Mouse (Mus musculus): ENCODE measurements around the gene Pif1. TPM values are rescaled to one million over a fixed set of nuclear protein-coding genes. Genes with fewer than 3 reads are reported as not detected.
A peak's percentile ranks its signal among the peaks of the same experiment; 100 is the strongest.

Gene Pif1
- total and polyA plus RNA-seq, 2 experiments from 2014 or later: 2.6 to 7.1 TPM

DNA sequence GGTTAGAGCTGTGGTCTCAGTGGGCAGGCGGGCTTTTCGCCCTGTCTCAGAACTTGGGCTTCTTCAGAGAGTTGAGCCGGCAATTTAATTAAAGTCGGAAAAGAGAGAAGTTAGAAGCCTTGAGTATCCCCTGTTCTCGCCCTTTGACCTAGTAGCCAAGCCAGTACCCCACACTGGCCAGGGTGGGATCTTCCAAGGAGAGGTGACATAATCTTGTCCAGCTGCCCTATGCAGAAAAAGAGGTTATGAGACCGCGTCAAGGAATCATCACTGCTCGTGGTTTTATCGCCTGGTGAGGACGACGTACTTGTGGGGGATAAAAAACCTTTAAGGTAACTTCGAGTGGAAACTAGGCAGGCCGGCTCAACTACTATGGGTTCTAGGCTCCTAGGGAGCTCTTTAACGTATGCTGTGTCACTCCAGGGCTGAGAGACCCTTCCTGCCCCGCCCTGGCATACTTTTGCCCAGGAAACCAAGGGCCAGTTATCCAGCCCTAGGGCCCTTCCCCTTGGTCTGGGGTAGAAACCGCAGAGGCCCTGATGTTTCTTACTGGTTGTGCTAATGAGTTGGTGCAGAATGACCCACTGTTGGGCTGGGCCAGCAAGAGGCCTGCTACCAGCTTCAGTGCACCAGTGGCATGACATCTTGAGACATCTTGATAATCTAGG is 44.5 kb downstream of the Pif1 start:
- no peak for DNase-seq (ENCODE audit: low spot score)
- Histone ChIP-seq H3K27ac (ENCODE audit: low read depth) (peak overlapping the region; percentile 90), H3K9me3 (replicated peaks; ENCODE audit: control insufficient read depth, low read length) (no peaks in the 10 kb centered on the region), H3K4me3 (ENCODE audit: low read depth, low read length) (peak overlapping the region; percentile 71), H3K9ac (replicated peaks; ENCODE audit: low read depth, low read length) (peak overlapping the region; percentile 84), H3K4me2 (ENCODE audit: low read depth, low read length) (peak overlapping the region; percentile 76), H3K36me3 (replicated peaks; ENCODE audit: control insufficient read depth, insufficient read depth, low read length) (no peaks in the 10 kb centered on the region), H3K27me3 (ENCODE audit: control insufficient read depth, insufficient read depth, low read length) (no peaks in the 10 kb centered on the region), H3K4me1 (ENCODE audit: control insufficient read depth, insufficient read depth) (0 out of 2 replicates have a peak, but pooled peaks cover 4% of the 10 kb centered on the region)
- no peak for ATAC-seq (ENCODE audit: insufficient read depth, low read depth)
- TF ChIP-seq EP300 (IDR thresholded peaks at IDR 0.05; ENCODE audit: low read depth) (no peak), CTCF (IDR thresholded peaks at IDR 0.05; ENCODE audit: low read depth) (no peak)
- 10% methylated on average over 16 of the region's 16 CpGs for WGBS

DNA sequence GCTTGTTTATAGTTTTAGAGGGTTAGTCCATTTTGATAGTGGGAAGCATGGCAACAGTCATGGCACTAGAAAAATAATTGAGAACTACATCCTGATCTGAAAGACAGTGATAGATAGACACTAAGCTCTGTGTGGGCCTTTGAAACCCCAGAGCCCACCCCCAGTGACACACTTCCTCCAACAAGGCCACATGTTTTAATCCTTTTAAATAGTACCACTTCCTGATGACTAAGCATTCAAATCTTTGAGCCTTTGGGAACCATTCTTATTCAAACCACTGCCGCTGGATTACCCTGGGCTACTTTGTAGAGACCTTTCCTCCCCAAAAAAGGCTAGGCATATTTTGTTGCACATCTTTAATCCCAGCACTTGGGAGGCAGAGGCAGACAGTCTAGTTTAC is 48.8 kb downstream of the Pif1 start:
- Histone ChIP-seq H3K4me2 (ENCODE audit: low read depth, low read length) (no peak overlapping the region), H3K4me1 (ENCODE audit: control insufficient read depth, insufficient read depth) (peaks cover 26% of the 10 kb centered on the region), H3K36me3 (replicated peaks; ENCODE audit: control insufficient read depth, insufficient read depth, low read length) (no peaks in the 10 kb centered on the region), H3K4me3 (ENCODE audit: low read depth, low read length) (no peak overlapping the region), H3K27ac (ENCODE audit: low read depth) (no peak overlapping the region), H3K27me3 (ENCODE audit: control insufficient read depth, insufficient read depth, low read length) (no peaks in the 10 kb centered on the region), H3K9ac (replicated peaks; ENCODE audit: low read depth, low read length) (no peak overlapping the region), H3K9me3 (replicated peaks; ENCODE audit: control insufficient read depth, low read length) (no peaks in the 10 kb centered on the region)
- TF ChIP-seq EP300 (IDR thresholded peaks at IDR 0.05; ENCODE audit: low read depth) (no peak), CTCF (IDR thresholded peaks at IDR 0.05; ENCODE audit: low read depth) (no peak)
- no peak for ATAC-seq (ENCODE audit: insufficient read depth, low read depth)
- 78% methylated on average over 1 of the region's 1 CpGs for WGBS
- no peak for DNase-seq (ENCODE audit: low spot score)

DNA sequence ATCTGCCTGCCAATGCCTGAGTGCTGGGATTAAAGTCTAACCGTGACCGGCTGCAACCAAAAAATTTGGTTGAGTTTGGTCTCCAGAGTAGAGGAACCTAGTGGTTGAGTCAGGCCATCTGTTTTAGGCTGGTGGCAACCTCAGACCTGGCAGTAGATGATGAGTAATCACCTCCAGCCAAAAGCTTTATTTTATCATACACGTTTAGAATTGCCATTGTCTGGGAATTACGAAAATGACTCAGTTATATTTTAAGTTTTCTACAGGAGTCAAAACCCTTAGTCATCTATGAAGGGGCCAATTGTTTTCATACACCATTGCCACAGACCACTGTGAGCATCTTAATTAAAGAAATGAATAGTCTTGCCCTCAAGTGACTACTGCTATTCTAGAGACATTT is 50.0 kb downstream of the Pif1 start:
- no peak for TF ChIP-seq EP300 (IDR thresholded peaks at IDR 0.05; ENCODE audit: low read depth)
- no peak for TF ChIP-seq CTCF (IDR thresholded peaks at IDR 0.05; ENCODE audit: low read depth)
- H3K4me2 ChIP-seq (ENCODE audit: low read depth, low read length): no peak overlapping the region
- peaks cover 37% of the 10 kb centered on the region for H3K4me1 ChIP-seq (ENCODE audit: control insufficient read depth, insufficient read depth)
- H3K9ac ChIP-seq (replicated peaks; ENCODE audit: low read depth, low read length): no peak overlapping the region
- H3K27ac ChIP-seq (ENCODE audit: low read depth): no peak overlapping the region
- DNase-seq (ENCODE audit: low spot score): no peak
- no peaks in the 10 kb centered on the region for H3K27me3 ChIP-seq (ENCODE audit: control insufficient read depth, insufficient read depth, low read length)
- no peak overlapping the region for H3K4me3 ChIP-seq (ENCODE audit: low read depth, low read length)
- no peak for ATAC-seq (ENCODE audit: insufficient read depth, low read depth)
- no peaks in the 10 kb centered on the region for H3K36me3 ChIP-seq (replicated peaks; ENCODE audit: control insufficient read depth, insufficient read depth, low read length)
- 77% methylated on average over 4 of the region's 4 CpGs for WGBS
- H3K9me3 ChIP-seq (replicated peaks; ENCODE audit: control insufficient read depth, low read length): no peaks in the 10 kb centered on the region

GRCm38 (mm10) chr9:65639065-65639464 is 52.1 kb downstream of the Pif1 start:
- TF ChIP-seq CTCF (IDR thresholded peaks at IDR 0.05; ENCODE audit: low read depth): no peak
- no peak for TF ChIP-seq EP300 (IDR thresholded peaks at IDR 0.05; ENCODE audit: low read depth)

DNA sequence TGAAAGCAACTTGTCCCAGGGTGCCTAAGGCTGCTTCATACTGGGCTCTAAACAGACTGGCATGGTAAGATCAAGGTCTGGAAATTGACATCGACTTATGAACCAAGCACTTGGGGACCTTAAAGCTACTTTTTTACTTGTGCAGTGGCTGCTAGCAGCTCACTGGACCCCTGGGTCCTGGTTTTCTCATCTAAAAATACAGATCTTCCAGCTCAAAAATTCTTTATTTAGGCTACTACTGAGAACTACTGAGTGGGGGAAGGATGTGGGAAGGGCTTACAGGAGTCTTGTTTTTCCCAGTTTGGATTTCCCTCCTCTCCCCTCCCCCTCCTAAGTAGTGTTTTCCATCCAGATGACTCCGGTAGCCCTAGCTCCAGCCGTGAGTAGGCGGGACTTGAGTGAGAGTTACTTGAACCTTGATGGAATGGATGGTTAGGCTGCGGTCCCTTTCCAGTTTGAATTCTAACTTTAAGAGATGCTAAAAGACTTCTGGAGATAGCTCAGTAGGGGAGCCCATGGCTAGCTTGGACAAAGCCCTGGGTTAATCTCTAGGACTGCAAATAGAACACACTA is 54.0 kb downstream of the Pif1 start:
- WGBS: 12% methylated on average over 5 of the region's 5 CpGs
- Histone ChIP-seq H3K4me3 (ENCODE audit: low read depth, low read length) (0 out of 2 replicates have a peak overlapping the region, but pooled peaks have one; percentile 15), H3K4me2 (ENCODE audit: low read depth, low read length) (peak overlapping the region; percentile 35; the same call in 1 of the 2 replicates), H3K9ac (replicated peaks; ENCODE audit: low read depth, low read length) (no peak overlapping the region), H3K4me1 (ENCODE audit: control insufficient read depth, insufficient read depth) (peaks cover 53% of the 10 kb centered on the region), H3K9me3 (replicated peaks; ENCODE audit: control insufficient read depth, low read length) (no peaks in the 10 kb centered on the region), H3K27ac (ENCODE audit: low read depth) (peak overlapping the region; percentile 92), H3K36me3 (replicated peaks; ENCODE audit: control insufficient read depth, insufficient read depth, low read length) (no peaks in the 10 kb centered on the region), H3K27me3 (ENCODE audit: control insufficient read depth, insufficient read depth, low read length) (no peaks in the 10 kb centered on the region)
- ATAC-seq (ENCODE audit: insufficient read depth, low read depth): 0 out of 2 replicates have a peak, but pooled peaks have one; percentile 14
- TF ChIP-seq EP300 (IDR thresholded peaks at IDR 0.05; ENCODE audit: low read depth) (no peak), CTCF (IDR thresholded peaks at IDR 0.05; ENCODE audit: low read depth) (no peak)
- peak; percentile 45 for DNase-seq (ENCODE audit: low spot score)

More at GRCm38 (mm10) chr9:65639065-65639464, 52.1 kb downstream of the Pif1 start:
- ATAC-seq (ENCODE audit: insufficient read depth, low read depth) (peak; percentile 89), DNase-seq (ENCODE audit: low spot score) (peak; percentile 78)
- Histone ChIP-seq H3K27ac (ENCODE audit: low read depth) (peak overlapping the region; percentile 92), H3K9ac (replicated peaks; ENCODE audit: low read depth, low read length) (peak overlapping the region; percentile 41; the same call in 1 of the 2 replicates), H3K4me1 (ENCODE audit: control insufficient read depth, insufficient read depth) (peaks cover 47% of the 10 kb centered on the region), H3K4me3 (ENCODE audit: low read depth, low read length) (no peak overlapping the region), H3K27me3 (ENCODE audit: control insufficient read depth, insufficient read depth, low read length) (no peaks in the 10 kb centered on the region), H3K4me2 (ENCODE audit: low read depth, low read length) (peak overlapping the region; percentile 6; the same call in 1 of the 2 replicates), H3K9me3 (replicated peaks; ENCODE audit: control insufficient read depth, low read length) (no peaks in the 10 kb centered on the region), H3K36me3 (replicated peaks; ENCODE audit: control insufficient read depth, insufficient read depth, low read length) (no peaks in the 10 kb centered on the region)
- WGBS: 30% methylated on average over 5 of the region's 5 CpGs
